Mouse (Mus musculus) CH12.LX (cell line): ENCODE measurements around the gene Mon2. TPM values are rescaled to one million over a fixed set of nuclear protein-coding genes. Genes with fewer than 3 reads are reported as not detected.

Experiments
- DNase-seq: peaks from one replicate; pipeline ENCODE4 v3.0.0-alpha.2; 2013; ENCODE audit errors: extremely low read depth
- H3K27ac ChIP-seq: 2 replicates; pipeline ENCODE4 v1.5.1; 2012; ENCODE audit warnings: low read depth, mild to moderate bottlenecking, control low read depth, moderate library complexity; ENCODE audit not compliant: insufficient read depth
- H3K27me3 ChIP-seq: replicated peaks from 2 replicates; pipeline ENCODE3; 2012; ENCODE audit warnings: inconsistent platforms
- H3K36me3 ChIP-seq, 2 experiments: replicated peaks in 1 of 2; 2 replicates each; pipeline versions ENCODE3 to v1.6.1; 2012; ENCODE audit warnings: inconsistent platforms in 1 of 2, low read length in 1 of 2, mild to moderate bottlenecking in 1 of 2, mixed read lengths in 1 of 2, moderate library complexity in 1 of 2; ENCODE audit not compliant: control insufficient read depth in 1 of 2, insufficient read depth in 1 of 2
- H3K4me1 ChIP-seq, 2 experiments: 2 replicates each; pipeline ENCODE4 v1.6.1; 2012; ENCODE audit warnings: inconsistent platforms in 1 of 2, moderate library complexity in 1 of 2; ENCODE audit not compliant: insufficient read depth in 2 of 2, control insufficient read depth in 1 of 2
- H3K4me2 ChIP-seq: 2 replicates; pipeline ENCODE4 v1.6.1; 2012; ENCODE audit warnings: low read depth, mild to moderate bottlenecking, control low read depth; ENCODE audit not compliant: poor library complexity, insufficient read depth, severe bottlenecking
- H3K4me3 ChIP-seq, 3 experiments: fragments of 150-350 bp in 1 of 3; sonication (generic) in 1 of 3; replicated peaks in 1 of 3; 2 replicates each; pipeline versions ENCODE3 to v1.5.1; 2011 to 2012; ENCODE audit warnings: low read depth in 2 of 3, low read length in 2 of 3, mild to moderate bottlenecking in 2 of 3, moderate library complexity in 2 of 3, control low read depth in 1 of 3, improper control_type of control experiment in 1 of 3, inconsistent platforms in 1 of 3, mixed read lengths in 1 of 3; ENCODE audit not compliant: poor library complexity in 1 of 3
- H3K79me2 ChIP-seq: replicated peaks from 2 replicates; pipeline ENCODE4 v1.6.1; 2012; ENCODE audit warnings: mild to moderate bottlenecking, moderate library complexity; ENCODE audit not compliant: control insufficient read depth, poor library complexity, insufficient read depth, severe bottlenecking; ENCODE audit errors: extremely low read depth
- H3K9ac ChIP-seq: 2 replicates; pipeline ENCODE4 v1.6.1; 2012; ENCODE audit warnings: low read depth, mild to moderate bottlenecking, control low read depth, moderate library complexity; ENCODE audit not compliant: insufficient read depth
- H3K9me3 ChIP-seq: replicated peaks from 2 replicates; pipeline ENCODE3; 2012; ENCODE audit warnings: low read length, inconsistent platforms, mixed read lengths
- BHLHE40 ChIP-seq: IDR thresholded peaks from 2 replicates; pipeline ENCODE4 v1.6.1; 2011; ENCODE audit warnings: mild to moderate bottlenecking, low read depth, low read length, improper control_type of control experiment
- CHD1 ChIP-seq: IDR thresholded peaks from 2 replicates; pipeline ENCODE4 v1.6.1; 2012; ENCODE audit warnings: low read depth, low read length, improper control_type of control experiment, inconsistent platforms
- CHD2 ChIP-seq: IDR thresholded peaks from 2 replicates; pipeline ENCODE4 v1.6.1; 2011; ENCODE audit warnings: low read length, improper control_type of control experiment
- CTCF ChIP-seq, 2 experiments: IDR thresholded peaks in 1 of 2; conservative IDR thresholded peaks in 1 of 2; 2 replicates each; pipeline ENCODE4 v1.5.1; 2011 to 2012; ENCODE audit warnings: low read depth in 2 of 2, low read length in 2 of 2, improper control_type of control experiment in 1 of 2, inconsistent platforms in 1 of 2, mild to moderate bottlenecking in 1 of 2, moderate library complexity in 1 of 2
- E2F4 ChIP-seq: IDR thresholded peaks from 2 replicates; pipeline ENCODE4 v1.6.1; 2011; ENCODE audit warnings: low read depth, low read length, improper control_type of control experiment; ENCODE audit not compliant: insufficient replicate concordance
- ELF1 ChIP-seq: IDR thresholded peaks from 2 replicates; pipeline ENCODE4 v1.6.1; 2014; ENCODE audit warnings: low read depth, mild to moderate bottlenecking, inconsistent platforms, low read length, improper control_type of control experiment
- EP300 ChIP-seq: IDR thresholded peaks from 2 replicates; pipeline ENCODE4 v1.6.1; 2011; ENCODE audit warnings: low read length, improper control_type of control experiment
- ETS1 ChIP-seq: conservative IDR thresholded peaks from 2 replicates; pipeline ENCODE4 v1.6.1; 2012; ENCODE audit warnings: low read depth, mild to moderate bottlenecking, inconsistent platforms, low read length, improper control_type of control experiment, moderate library complexity
- GABPA ChIP-seq: IDR thresholded peaks from 2 replicates; pipeline ENCODE4 v1.6.1; 2012; ENCODE audit warnings: low read depth, low read length, improper control_type of control experiment, inconsistent platforms; ENCODE audit not compliant: insufficient replicate concordance
- HCFC1 ChIP-seq: IDR thresholded peaks from 2 replicates; pipeline ENCODE4 v1.6.1; 2012; ENCODE audit warnings: low read depth, mild to moderate bottlenecking, inconsistent platforms, low read length, improper control_type of control experiment
- IRF4 ChIP-seq: IDR thresholded peaks from 2 replicates; pipeline ENCODE4 v1.6.1; 2014; ENCODE audit warnings: low read depth, mild to moderate bottlenecking, inconsistent platforms, low read length, improper control_type of control experiment
- JUN ChIP-seq: IDR thresholded peaks from 2 replicates; pipeline ENCODE4 v1.6.1; 2011; ENCODE audit warnings: low read depth, mild to moderate bottlenecking, low read length, improper control_type of control experiment, moderate library complexity; ENCODE audit not compliant: insufficient read depth
- JUND ChIP-seq: conservative IDR thresholded peaks from 2 replicates; pipeline ENCODE4 v1.6.1; 2011; ENCODE audit warnings: low read depth, low read length, improper control_type of control experiment
- KAT2A ChIP-seq: IDR thresholded peaks from 2 replicates; pipeline ENCODE4 v1.6.1; 2012; ENCODE audit warnings: low read length, improper control_type of control experiment, inconsistent platforms; ENCODE audit not compliant: insufficient replicate concordance
- MAFK ChIP-seq: IDR thresholded peaks from 2 replicates; pipeline ENCODE4 v1.6.1; 2011; ENCODE audit warnings: low read length, improper control_type of control experiment; ENCODE audit not compliant: insufficient replicate concordance
- MAX ChIP-seq: IDR thresholded peaks from 2 replicates; pipeline ENCODE4 v1.6.1; 2011; ENCODE audit warnings: low read length, improper control_type of control experiment
- MAZ ChIP-seq: IDR thresholded peaks from 2 replicates; pipeline ENCODE4 v1.6.1; 2012; ENCODE audit warnings: low read depth, mild to moderate bottlenecking, inconsistent platforms, low read length, improper control_type of control experiment, moderate library complexity
- MEF2A ChIP-seq: IDR thresholded peaks from 2 replicates; pipeline ENCODE4 v1.6.1; 2014; ENCODE audit warnings: low read depth, mild to moderate bottlenecking, inconsistent platforms, low read length, improper control_type of control experiment, borderline replicate concordance
- MXI1 ChIP-seq: IDR thresholded peaks from 2 replicates; pipeline ENCODE4 v1.6.1; 2011; ENCODE audit warnings: mild to moderate bottlenecking, low read depth, low read length, improper control_type of control experiment
- MYC ChIP-seq: IDR thresholded peaks from 2 replicates; pipeline ENCODE4 v1.6.1; 2011; ENCODE audit warnings: low read depth, mild to moderate bottlenecking, improper control_type of control experiment, low read length
- NELFE ChIP-seq: IDR thresholded peaks from 2 replicates; pipeline ENCODE4 v1.6.1; 2011; ENCODE audit warnings: low read depth, low read length, improper control_type of control experiment
- NRF1 ChIP-seq: IDR thresholded peaks from 2 replicates; pipeline ENCODE4 v1.6.1; 2014; ENCODE audit warnings: low read depth, mild to moderate bottlenecking, inconsistent platforms, low read length, improper control_type of control experiment, moderate library complexity
- PAX5 ChIP-seq: IDR thresholded peaks from 2 replicates; pipeline ENCODE4 v1.6.1; 2012; ENCODE audit warnings: low read length, inconsistent platforms, mixed read lengths
- POLR2A ChIP-seq: IDR thresholded peaks from 2 replicates; pipeline ENCODE4 v1.6.1; 2011; ENCODE audit warnings: low read depth, mild to moderate bottlenecking, improper control_type of control experiment, low read length
- POLR2AphosphoS2 ChIP-seq: IDR thresholded peaks from 2 replicates; pipeline ENCODE4 v1.6.1; 2011; ENCODE audit warnings: low read depth, low read length, improper control_type of control experiment
- RAD21 ChIP-seq: IDR thresholded peaks from 2 replicates; pipeline ENCODE4 v1.6.1; 2011; ENCODE audit warnings: low read depth, mild to moderate bottlenecking, low read length, improper control_type of control experiment, moderate library complexity
- RCOR1 ChIP-seq: conservative IDR thresholded peaks from 2 replicates; pipeline ENCODE4 v1.6.1; 2012; ENCODE audit warnings: low read depth, mild to moderate bottlenecking, inconsistent platforms, low read length, improper control_type of control experiment
- SIN3A ChIP-seq: IDR thresholded peaks from 2 replicates; pipeline ENCODE4 v1.6.1; 2012; ENCODE audit warnings: low read length, improper control_type of control experiment, inconsistent platforms
- SMC3 ChIP-seq: IDR thresholded peaks from 2 replicates; pipeline ENCODE4 v1.6.1; 2011; ENCODE audit warnings: low read depth, low read length, improper control_type of control experiment
- TBP ChIP-seq: conservative IDR thresholded peaks from 2 replicates; pipeline ENCODE4 v1.6.1; 2011; ENCODE audit warnings: low read depth, low read length, improper control_type of control experiment
- TCF12 ChIP-seq: IDR thresholded peaks from 2 replicates; pipeline ENCODE4 v1.6.1; 2014; ENCODE audit warnings: low read depth, mild to moderate bottlenecking, inconsistent platforms, low read length, improper control_type of control experiment
- UBTF ChIP-seq: IDR thresholded peaks from 2 replicates; pipeline ENCODE4 v1.6.1; 2012; ENCODE audit warnings: low read depth, mild to moderate bottlenecking, inconsistent platforms, low read length, improper control_type of control experiment, moderate library complexity
- USF1 ChIP-seq: IDR thresholded peaks from 2 replicates; pipeline ENCODE4 v1.6.1; 2014; ENCODE audit warnings: low read depth, mild to moderate bottlenecking, inconsistent platforms, low read length, improper control_type of control experiment
- USF2 ChIP-seq: conservative IDR thresholded peaks from 2 replicates; pipeline ENCODE4 v1.6.1; 2011; ENCODE audit warnings: low read depth, low read length, improper control_type of control experiment
- ZC3H11A ChIP-seq: IDR thresholded peaks from 2 replicates; pipeline ENCODE4 v1.6.1; 2012; ENCODE audit warnings: low read depth, mild to moderate bottlenecking, inconsistent platforms, low read length, improper control_type of control experiment
- ZKSCAN1 ChIP-seq: IDR thresholded peaks from 2 replicates; pipeline ENCODE4 v1.6.1; 2012; ENCODE audit warnings: low read depth, inconsistent platforms, low read length, improper control_type of control experiment, borderline replicate concordance
- ZMIZ1 ChIP-seq: IDR thresholded peaks from 2 replicates; pipeline ENCODE4 v1.6.1; 2012; ENCODE audit warnings: low read depth, mild to moderate bottlenecking, inconsistent platforms, low read length, improper control_type of control experiment
- ZNF384 ChIP-seq: IDR thresholded peaks from 2 replicates; pipeline ENCODE4 v1.6.1; 2012; ENCODE audit warnings: low read depth, low read length, improper control_type of control experiment, inconsistent platforms
- dilution Hi-C: fragments of 300-500 bp; cut with MboI; formaldehyde crosslinking; loops from 2 replicates; pipeline ENCODE4 v1.14.3; 2020; ENCODE audit warnings: low sequenced_read_pairs; ENCODE audit not compliant: extremely low pct_unique_long_range_greater_than_20kb, extremely low pct_ligation_motif_present
- in situ Hi-C: fragments of 300-500 bp; cut with MboI; formaldehyde crosslinking; loops from 3 replicates; pipeline ENCODE4 v1.14.3; 2019; ENCODE audit warnings: low sequenced_read_pairs, low pct_ligation_motif_present, low pct_unique_long_range_greater_than_20kb, mixed read lengths
- polyA plus RNA-seq: library from polyadenylated mRNA; unstranded; fragments of >175 nt; gene quantifications from 2 replicates; pipeline ENCODE4 v1.2.1, GENCODE M21; 2012; ENCODE audit warnings: low read depth; ENCODE audit not compliant: insufficient read length
- total RNA-seq, 2 experiments: library from RNA; depleted of rRNA; stranded (reverse); fragments of 300-350 nt in 1 of 2; fragments of >200 nt in 1 of 2; gene quantifications; 2 replicates each; pipeline ENCODE4 v1.2.3; 2012 to 2014

Mon2 gene
- total and polyA plus RNA-seq, 3 experiments: 18.6 to 31.0 (median 28.8) TPM

GRCm38 (mm10) chr10:122986320-122987225 is 89.7 kb downstream of the Mon2 start:
- Histone ChIP-seq H3K27me3 (no peaks in the 10 kb centered on the region), H3K4me2 (peak overlapping the region; percentile 92; the same call in 1 of the 2 replicates), H3K4me3 (peak overlapping the region; percentile 56 to 86 (median 82)), H3K9me3 (no peaks in the 10 kb centered on the region), H3K79me2 (peaks cover 18% of the 10 kb centered on the region), H3K4me1 (peaks cover 8 to 35% of the 10 kb centered on the region in 2 experiments; a peak in 3 of 4 replicates), H3K36me3 (peaks cover 2 to 15% of the 10 kb centered on the region in 2 experiments), H3K27ac (peak overlapping the region; percentile 66), H3K9ac (peak overlapping the region; percentile 95)
- in situ Hi-C loops (no loop called here), dilution Hi-C loops (no loop called here)
- TF ChIP-seq JUN (no peak), BHLHE40 (peak; percentile 82), RCOR1 (no peak), MEF2A (peak; percentile 78), ZC3H11A (no peak), CHD1 (0 out of 2 replicates have a peak, but pooled peaks have one; percentile 42), USF1 (no peak), MAFK (no peak), NRF1 (peak; percentile 80), PAX5 (no peak), ZMIZ1 (peak; percentile 55; the same call in 1 of the 2 replicates), GABPA (no peak), EP300 (no peak), KAT2A (no peak), CHD2 (no peak), SIN3A (peak; percentile 58; the same call in 1 of the 2 replicates), MAZ (0 out of 2 replicates have a peak, but pooled peaks have one; percentile 14), ELF1 (no peak; the same call in 1 of the 2 replicates), ETS1 (no peak), RAD21 (no peak), SMC3 (no peak), ZKSCAN1 (no peak), UBTF (0 out of 2 replicates have a peak, but pooled peaks have one; percentile 26), HCFC1 (no peak), TCF12 (peak; percentile 23), ZNF384 (no peak), JUND (no peak), MYC (peak; percentile 96), IRF4 (0 out of 2 replicates have a peak, but pooled peaks have one; percentile 40), MXI1 (peak; percentile 62; the same call in 1 of the 2 replicates), POLR2A (peak; percentile 66), TBP (peak; percentile 45; the same call in 1 of the 2 replicates), E2F4 (no peak), POLR2AphosphoS2 (no peak), USF2 (no peak), CTCF (conservative IDR thresholded peaks at IDR 0.05 in 1 of 2, IDR thresholded peaks at IDR 0.05 in 1 of 2; ENCODE audit: low read depth in 2 of 2, low read length in 2 of 2) (no peak), MAX (peak; percentile 84), NELFE (peak; percentile 60; the same call in 1 of the 2 replicates)
- peak; percentile 73 for DNase-seq
